Comparison of ENCODE assay signal across 20 mouse cellular contexts in the genomic region with DNA sequence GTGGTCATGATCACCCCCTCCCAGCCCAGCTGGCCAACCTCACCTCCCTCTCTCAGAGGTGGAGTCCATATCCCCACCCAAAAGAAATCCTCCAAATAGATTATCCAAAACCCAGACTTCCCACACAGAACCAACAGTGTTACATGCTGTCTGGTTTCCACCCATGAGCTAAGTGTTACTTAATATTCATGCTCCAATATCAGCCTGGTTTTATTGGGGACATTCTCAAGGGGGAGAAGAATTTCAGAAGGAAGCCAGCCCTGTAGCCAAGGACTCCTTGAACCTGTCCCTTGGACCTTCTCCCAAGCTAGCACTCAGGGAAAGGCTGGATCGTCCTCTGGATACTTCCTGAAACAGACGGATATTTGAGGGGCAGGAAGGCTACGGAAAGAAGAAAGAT.
"Had no signal": no experiment of that assay in that cellular context is flagged by ENCODE, and none has a peak within 500 bp of the region (broad histone marks: within the 10 kb centered on the region; RNA-seq: fewer than 3 reads in every experiment).

No protein-coding gene starts in this region.

- H3K4me3 ChIP-seq: lung, embryonic 15.5 days; megakaryocyte, embryonic 14.5 days; midbrain, embryonic 13.5 days; midbrain, embryonic 15.5 days; neural tube, embryonic 13.5 days; neural tube, embryonic 15.5 days; stomach, embryonic 15.5 days had no signal

- H3K9ac ChIP-seq: liver, postnatal 0 days; lung, embryonic 15.5 days; midbrain, embryonic 13.5 days; midbrain, embryonic 15.5 days; neural tube, embryonic 13.5 days; neural tube, embryonic 15.5 days; stomach, embryonic 15.5 days had no signal

- H3K27me3 ChIP-seq: lung, embryonic 15.5 days; midbrain, embryonic 15.5 days had no signal

- H3K27ac ChIP-seq: lung, embryonic 15.5 days; macrophage; midbrain, embryonic 13.5 days; midbrain, embryonic 15.5 days; neural tube, embryonic 13.5 days; neural tube, embryonic 15.5 days; stomach, embryonic 15.5 days; stomach, postnatal 0 days had no signal

- DNase-seq: liver, postnatal 0 days; lung, adult 2 months; lung, postnatal 14 days; lung, postnatal 36 days; retina, postnatal 1 day; right cerebral cortex, adult 18-20 months; right cerebral cortex, postnatal 25 days; right cerebral cortex, postnatal 4 days; thymus, adult 2 months; thymus, postnatal 25 days had no signal

- H3K36me3 ChIP-seq: lung, embryonic 15.5 days; midbrain, embryonic 13.5 days; midbrain, embryonic 15.5 days; neural tube, embryonic 13.5 days; neural tube, embryonic 15.5 days; stomach, embryonic 15.5 days had no signal

- H3K4me1 ChIP-seq: lung, embryonic 15.5 days; stomach, embryonic 15.5 days had no signal

- H3K4me2 ChIP-seq: lung, embryonic 15.5 days; midbrain, embryonic 11.5 days; midbrain, embryonic 13.5 days; midbrain, embryonic 15.5 days; neural tube, embryonic 13.5 days; neural tube, embryonic 15.5 days; stomach, embryonic 15.5 days had no signal
